Mouse (Mus musculus) lung, adult 2 months (tissue): Measurements from ENCODE around the gene Igf2bp1.

Experiments used
- CTCF ChIP-seq: fragments of 200-500 bp; IDR thresholded peaks from 2 replicates; pipeline ENCODE4 v1.5.1; 2011; ENCODE audit warnings: mild to moderate bottlenecking, low read length, control low read depth; ENCODE audit not compliant: insufficient read depth
- POLR2A ChIP-seq: fragments of 200-500 bp; IDR thresholded peaks from 2 replicates; pipeline ENCODE4 v1.6.1; 2011; ENCODE audit warnings: low read depth, mild to moderate bottlenecking, control low read depth, low read length, borderline replicate concordance; ENCODE audit errors: extremely low read depth

- no peak for TF ChIP-seq POLR2A
- TF ChIP-seq CTCF: no peak
These were observed 11.6 kb downstream of the Igf2bp1 start for GRCm38 (mm10) chr11:95994151-95994550.
